Mouse (Mus musculus) adrenal gland, adult 18-20 months (tissue): Measurements from ENCODE around the gene Nalcn. TPM values are rescaled to one million over a fixed set of nuclear protein-coding genes. Genes with fewer than 3 reads are reported as not detected.
"Not testable (repeated sequence)": the region's sequence is repeated elsewhere in the genome, so short reads cannot be mapped to it uniquely, and the experiment has no call there.

ENCODE experiments used
- DNase-seq, 2 experiments: peaks; one replicate each; pipeline ENCODE4 v3.0.0; 2021 to 2022; ENCODE audit warnings: low spot score in 2 of 2
- long read RNA-seq, 2 experiments: library from polyadenylated mRNA; stranded (forward); transcript quantifications; one replicate each; pipeline ENCODE4 v2.0.0; 2021
- total RNA-seq, 2 experiments: library from RNA; stranded (reverse); gene quantifications; 1 replicate in 1 of 2; 2 replicates in 1 of 2; pipeline ENCODE4 v1.2.3; 2021

Nalcn gene
- total RNA-seq = 1 to 10 TPM; 6.5 to 7.2 TPM
- long read RNA-seq, experiment 1, full-length matches to known transcripts = 1 of 1 reads
- long read RNA-seq, experiment 1, partial matches to known transcripts = 0 of 1 reads
- long read RNA-seq, experiment 1, other reads (novel, unspliced or antisense) = 0 of 1 reads
- long read RNA-seq, experiment 2 = 0 reads

DNA sequence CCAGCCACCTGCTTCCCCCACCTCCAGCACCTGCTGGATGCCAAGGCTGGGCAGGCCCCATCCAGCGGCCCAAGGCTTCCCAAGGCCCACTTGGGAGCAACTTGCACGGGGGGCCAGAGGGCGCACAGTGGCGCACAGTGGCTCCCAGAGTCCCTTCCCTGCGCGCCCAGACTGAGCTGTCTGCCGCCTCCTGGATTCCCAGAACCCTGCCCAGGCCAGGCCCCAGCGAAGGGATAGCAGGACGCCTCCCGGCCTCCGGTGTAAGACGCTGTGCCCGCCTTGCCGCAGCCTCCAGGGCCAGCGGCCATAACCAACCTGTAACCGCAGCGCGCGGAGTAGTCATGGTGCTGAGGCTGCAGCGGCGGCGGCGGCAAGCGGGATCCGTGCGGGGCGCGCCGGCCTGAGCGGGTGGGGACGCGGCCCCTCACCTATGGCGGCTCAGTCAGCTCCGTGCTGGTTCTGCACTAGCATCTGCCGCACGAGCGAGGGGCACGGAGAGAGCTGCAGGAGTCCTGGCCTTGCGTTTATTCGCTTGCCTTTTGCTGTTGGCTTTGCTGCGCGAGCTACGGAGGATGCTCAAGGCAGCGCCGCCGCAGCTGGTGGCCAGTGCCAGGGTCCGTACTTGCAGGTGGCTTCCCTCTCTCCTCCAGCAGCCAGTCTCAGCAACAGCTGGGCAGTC lies at the start of gene Nalcn:
Gene Nalcn, minus strand, starts transcription at position 644 of the 679 bp plus-strand sequence.
- DNase-seq = peak; percentile 16 to 21

DNA sequence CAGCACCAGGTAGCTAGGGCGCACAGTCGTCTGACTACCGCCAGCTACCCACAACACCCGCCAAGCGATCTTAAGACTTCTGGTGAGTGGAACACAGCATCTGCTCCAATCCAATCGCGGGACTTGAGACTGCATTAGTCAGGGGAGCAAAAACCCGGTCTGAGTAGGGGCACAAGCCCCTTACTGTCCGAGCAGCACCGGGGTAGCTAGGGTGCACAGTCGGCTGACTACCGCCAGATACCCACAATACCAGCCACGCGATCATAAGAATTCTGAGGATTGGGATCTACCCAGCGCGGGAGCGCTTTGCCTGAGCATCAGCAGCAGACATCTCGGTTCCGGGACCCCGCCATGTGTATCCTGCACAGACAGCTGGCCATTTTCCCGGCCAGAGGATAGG lies 44.1 kb upstream of the Nalcn start:
- not testable (repeated sequence) for DNase-seq

DNA sequence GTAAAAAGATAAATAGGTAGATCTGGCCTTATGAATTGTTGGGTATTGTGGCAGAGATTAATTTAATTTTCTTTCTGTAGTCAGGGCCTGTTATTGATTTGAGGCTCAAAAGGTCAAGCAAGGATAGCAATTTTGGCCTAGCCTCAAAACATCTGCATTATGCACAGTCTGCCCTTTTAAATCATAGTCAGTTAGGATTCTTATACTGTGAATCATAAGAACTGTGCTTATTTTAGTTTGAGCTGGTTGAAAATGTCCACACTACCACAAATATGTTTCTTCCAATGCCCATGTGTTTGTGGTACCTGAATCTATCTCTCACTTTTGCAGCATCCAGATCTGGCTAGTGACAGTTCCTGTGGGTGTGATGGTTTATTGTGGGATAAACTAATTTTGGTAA lies 37.5 kb upstream of the Nalcn start:
- DNase-seq = no peak

DNA sequence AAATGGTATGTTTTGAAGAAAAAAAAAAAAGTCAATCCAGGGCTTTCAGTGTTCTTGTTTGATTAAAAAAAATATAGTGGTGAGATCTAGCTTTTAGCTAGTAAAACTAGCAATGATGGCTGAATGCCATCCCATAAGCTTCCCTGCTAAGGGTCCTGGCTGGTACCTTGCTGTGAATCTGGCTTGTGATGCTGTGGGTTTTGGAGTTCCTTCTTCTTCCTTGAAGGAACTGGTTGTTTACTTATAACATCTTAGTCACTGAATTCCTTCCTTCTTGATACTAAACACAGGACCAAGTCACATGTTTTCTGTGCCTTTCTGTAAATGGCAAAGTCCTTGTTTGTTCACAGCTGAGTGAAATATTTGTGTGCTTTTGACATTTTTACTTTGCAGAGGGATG lies 36.3 kb upstream of the Nalcn start:
- no peak for DNase-seq

DNA sequence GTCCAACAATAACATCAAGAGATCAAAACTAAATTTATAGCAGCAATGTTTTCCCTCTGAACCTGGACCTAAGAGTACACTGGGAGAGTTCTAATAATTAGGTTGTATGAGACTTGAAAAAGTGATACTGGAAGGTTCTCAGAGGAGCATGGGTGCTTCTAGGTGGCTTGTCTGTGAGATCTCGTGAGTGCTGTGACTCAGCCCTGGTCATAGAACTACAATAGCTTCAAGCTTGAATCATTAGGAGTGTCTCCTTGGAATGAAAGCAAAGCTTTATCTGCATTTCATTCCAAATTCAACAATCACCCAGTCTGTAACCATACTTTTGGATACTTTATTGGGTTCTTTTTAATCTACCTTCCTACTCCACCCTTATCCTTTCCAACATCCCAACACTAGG lies 35.4 kb upstream of the Nalcn start:
- DNase-seq = no peak

DNA sequence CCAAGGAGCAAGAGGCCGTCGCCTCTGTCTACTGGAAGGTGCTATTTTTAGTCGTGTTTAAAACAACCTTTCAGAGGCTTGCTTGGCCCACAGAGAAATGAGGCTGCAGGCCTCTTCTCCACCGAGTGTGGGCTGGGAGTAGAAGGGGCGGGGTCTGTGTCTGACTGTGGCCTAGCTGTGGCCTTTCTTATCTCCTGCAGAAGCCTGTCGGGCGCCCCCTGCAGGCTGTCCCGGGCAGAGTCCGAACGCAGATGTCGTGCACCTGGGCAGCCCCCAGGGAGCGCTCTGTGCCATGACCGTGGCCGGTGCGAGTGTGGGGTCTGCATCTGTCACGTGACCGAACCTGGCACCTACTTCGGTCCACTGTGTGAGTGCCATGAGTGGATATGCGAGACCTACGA lies 34.1 kb upstream of the Nalcn start:
- peak; percentile 23 to 34 for DNase-seq

DNA sequence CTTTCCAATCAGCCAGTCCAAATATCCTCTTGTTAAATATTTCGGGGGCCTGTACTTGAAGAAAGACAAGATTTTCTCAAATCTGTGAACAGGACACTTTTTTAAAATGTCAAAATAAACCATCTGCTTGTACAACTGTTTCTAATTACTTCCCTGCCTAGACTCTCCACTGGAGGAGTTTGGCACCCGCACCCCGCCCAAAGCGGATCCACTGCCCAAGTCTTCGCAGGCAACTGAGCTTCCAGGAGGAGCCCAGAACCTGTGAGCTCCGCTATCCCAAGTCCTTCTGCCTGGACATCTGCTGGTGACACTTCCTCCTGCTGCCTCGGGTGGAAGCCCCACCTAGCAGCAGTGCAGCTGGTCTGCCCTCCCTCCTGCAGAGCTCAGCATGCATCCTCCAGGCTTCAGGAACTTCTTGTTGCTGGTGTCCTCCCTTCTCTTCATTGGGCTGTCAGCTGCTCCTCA lies 33.0 kb upstream of the Nalcn start, which contains the start of gene Itgbl1:
Gene Itgbl1, plus strand, starts transcription at position 51 of the 465 bp plus-strand sequence.
- no peak for DNase-seq

DNA sequence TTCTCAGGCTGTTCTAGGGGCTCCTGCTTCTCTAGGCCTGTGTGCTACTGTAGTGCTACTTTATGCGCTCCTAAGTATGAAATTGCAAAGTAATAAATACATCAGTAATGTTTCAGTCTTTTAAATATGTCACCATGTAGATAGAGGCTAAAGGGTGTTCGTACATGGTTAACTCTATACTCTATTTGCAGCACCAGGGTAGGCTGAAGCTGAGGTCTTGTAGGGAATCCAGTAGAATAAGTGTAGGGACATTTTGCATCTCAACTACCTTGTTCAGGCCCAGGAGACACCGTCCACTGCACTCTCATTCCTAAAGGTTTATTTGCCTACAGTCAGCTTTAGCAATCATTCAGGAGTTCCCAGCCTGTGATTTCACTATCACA lies 227 bp upstream of the Nalcn start:
- DNase-seq = no peak

DNA sequence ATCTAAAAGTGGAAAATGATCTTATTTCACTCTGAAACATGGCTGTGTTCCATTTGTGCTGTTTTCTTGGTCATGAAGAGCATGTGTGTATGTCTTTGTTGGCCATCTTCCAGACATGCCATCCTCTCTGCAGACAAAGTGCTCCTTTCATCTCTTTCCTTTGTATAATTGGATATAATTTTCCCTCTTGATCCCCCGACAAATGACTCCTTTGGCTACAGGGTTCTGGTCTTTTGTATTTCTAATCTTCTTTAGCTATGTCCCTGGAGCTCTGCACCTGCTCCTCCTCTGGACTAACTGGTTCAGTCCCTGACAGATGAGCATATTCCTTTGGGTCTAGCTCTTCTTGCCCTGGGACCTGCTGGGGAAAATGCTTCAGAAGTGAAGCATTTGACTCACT lies 4.0 kb downstream of the Nalcn start:
- no peak for DNase-seq

DNA sequence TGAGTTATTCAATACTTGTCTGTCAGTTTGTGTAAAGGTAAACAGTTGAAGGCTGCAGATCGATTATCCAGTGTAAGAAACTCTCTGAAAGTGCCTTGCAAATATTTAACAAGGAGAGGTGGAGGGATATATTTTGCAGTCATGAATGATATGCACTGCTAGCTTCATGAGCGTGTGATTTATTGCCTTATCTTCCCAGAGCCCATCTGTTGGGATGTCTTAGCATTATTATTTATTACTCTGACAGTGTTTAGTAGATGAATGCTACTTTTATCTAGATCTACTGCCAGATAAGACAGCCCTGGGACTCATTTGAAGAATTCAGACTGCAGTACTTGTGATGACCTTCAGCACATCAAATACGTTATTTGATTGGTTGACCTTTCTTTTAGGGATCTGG lies 31.7 kb downstream of the Nalcn start:
- no peak for DNase-seq

DNA sequence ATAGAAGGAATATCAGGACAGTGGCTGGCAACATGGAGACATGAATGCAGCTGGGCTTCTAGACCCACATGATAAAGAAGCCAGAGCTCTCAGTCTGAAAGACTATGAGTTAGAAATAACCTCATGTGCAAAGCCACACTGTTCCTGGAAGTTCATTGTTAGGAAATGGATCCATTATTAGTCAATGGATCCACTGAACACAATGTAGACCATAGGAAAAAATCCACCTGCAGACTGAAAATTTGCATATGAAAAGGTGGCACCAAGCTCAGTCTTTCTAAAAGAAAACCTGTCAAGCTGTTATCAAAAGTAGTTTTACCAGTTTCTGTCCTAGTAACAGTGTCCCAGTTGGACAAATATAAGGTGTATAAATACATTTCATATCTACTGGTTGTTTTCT lies 39.5 kb downstream of the Nalcn start:
- DNase-seq = no peak

DNA sequence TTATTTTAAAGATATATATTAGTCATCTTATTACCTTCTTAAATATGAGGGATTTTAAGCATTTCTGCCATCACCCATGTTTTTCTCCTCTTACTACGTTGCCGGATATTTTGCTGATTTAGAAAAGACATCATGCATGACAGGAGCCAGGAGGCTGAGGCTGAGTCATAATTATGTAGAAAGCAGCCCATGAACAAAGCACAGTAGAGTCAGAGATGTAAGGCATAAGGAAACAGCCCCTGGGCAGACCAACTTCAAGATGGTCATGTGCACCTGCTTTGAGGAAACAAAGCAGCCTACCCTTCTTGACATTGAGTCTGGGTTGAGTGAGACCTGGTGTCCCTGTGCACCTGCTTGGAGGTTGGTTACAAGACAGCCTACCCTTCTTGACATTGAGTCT lies 44.5 kb downstream of the Nalcn start:
- DNase-seq = no peak

DNA sequence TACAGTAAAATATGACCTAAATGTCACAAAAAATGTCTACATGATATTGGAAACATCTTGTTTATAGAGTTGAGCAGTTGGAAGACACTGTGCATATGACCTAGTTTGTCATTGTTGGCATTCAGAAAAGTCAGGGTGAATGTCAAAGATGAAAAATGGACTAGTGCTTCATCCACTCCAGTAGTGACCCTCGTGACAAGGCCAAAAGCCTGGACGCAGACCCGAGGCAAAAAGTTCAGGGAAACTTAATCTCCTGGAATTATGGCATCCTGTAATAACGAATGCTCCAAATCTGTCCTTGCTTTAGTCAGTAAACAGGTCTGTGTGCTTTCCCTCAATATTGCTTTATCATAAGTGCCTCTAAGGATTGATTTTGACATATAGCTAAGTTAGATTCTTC lies 51.6 kb downstream of the Nalcn start:
- DNase-seq = no peak

DNA sequence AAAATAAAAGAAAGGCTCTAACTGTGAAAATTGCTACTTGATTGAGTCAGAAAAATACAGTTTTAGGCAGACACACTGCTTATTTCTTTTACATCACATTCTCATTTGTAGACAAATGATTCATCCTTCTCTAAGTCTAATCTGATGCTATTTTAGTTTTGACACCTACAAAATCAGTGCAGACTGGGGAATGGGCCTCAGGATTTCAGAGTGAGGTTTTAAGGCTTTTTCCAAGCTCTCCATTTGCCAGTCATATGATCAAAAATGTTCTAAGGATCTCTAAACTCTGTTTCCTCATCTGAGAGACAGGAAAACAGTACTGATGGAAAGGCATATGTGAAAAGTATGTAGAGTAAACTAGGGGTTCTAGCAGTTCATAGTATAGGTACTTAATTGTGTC lies 52.0 kb downstream of the Nalcn start:
- no peak for DNase-seq

DNA sequence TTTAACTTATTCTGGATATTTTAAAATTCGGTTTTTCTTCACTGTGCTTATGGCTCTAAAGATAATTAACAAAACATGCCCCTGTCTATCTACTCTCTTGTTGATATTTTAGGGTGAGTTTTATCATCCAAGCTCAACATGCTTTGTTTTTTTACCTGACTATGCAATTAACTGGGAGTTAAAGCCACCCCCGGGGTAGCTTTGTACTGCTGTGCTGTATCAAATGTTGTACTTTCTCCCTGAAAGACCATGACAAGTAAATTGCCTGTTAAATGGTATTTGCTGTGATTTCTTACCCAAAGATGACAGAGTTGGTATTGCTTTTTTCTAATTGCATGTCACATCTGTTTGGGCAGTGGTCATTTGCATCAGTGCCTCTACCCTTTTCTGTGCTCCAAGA lies 60.3 kb downstream of the Nalcn start:
- DNase-seq = no peak

DNA sequence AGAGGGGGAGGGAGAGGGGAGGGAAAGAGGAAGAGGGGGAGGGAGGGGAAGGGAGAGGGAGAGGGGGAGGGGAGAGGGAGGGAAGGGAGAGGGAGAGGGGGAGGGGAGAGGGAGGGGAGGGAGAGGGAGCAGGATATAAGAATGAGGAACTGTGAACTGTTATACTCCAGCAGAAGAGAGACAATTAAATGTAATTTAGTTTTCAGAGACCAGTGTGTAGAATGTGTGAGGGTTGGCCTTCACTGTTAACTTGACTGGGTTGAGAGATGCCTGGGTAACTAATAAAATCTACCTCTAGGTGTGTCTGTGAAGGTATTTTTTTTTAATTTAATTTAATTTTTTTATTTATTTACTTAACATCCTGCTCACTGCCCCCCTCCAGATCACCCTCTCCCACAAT lies 71.4 kb downstream of the Nalcn start:
- DNase-seq = no peak

DNA sequence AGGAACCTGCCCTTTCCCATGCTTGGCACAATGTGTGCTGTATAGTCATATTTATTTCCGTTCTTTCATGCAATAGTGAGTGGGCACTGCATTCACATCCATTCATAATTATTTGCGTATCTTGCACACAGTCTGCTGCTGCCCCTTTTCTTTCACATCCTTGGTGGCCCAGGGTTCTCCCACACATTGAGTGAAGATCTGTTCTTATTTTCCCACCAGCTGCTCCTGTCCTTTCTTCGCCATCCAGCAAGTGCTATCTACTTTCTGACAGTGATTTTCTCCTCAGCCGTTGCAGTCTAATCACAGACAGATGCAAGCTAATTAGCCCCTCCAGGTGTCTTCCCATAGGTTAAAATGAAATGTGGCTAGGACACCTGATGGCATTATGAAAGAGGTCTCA lies 72.0 kb downstream of the Nalcn start:
- DNase-seq = no peak

DNA sequence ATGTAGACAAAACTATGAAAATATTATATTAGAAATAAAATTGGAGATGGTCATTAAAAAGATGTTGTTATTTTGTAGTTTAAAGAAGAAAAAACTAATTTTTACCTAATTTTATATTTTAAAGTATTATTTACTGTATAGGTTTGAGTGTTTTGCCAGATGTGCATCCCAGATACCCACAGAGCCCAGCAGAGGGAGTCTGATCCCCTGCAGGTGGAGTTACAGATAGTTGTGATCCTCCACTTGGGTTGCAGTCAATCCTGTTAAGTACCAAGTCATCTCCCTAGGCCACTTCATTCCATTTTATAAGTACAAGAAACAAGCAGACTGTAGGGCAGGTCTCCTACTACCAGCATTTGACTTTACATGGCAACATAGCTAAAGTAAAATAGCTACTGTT lies 84.6 kb downstream of the Nalcn start:
- DNase-seq = no peak

DNA sequence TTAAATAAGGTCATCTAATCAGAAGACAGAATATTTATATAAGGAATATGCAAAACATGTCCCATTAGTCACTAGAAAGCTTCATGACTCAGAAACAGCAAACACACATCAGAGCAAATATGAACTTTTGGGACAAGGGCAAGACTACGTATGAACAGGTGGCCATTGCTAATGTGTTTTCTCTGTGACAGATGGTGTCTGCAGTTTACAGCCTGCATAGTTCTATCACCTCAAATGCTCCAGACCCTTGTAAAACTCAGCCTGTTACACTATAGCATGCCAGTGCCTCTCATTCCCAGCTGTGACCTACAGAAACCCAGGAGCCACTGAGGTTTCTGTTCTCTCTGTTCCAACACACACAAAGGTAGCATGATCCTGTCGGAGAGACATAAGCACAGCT lies 91.3 kb downstream of the Nalcn start:
- no peak for DNase-seq

DNA sequence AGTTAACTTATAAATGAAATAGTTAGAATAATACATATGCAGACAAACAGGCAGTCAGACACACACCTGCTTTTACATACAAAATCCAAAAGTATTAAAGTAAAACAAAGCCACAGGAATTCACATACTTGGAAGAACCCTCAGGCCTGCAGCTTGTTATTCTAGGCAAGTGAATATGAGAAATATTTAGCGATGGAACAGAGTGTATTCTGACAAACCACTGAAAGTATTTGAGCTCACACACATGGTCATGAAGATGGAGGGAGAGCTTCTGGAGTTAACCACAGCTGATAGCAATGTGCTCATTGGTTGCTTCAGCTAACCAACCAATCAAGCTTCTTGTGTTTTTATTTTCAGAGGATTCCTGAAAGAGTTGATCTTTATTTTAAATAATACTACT lies 93.9 kb downstream of the Nalcn start:
- DNase-seq = no peak

DNA sequence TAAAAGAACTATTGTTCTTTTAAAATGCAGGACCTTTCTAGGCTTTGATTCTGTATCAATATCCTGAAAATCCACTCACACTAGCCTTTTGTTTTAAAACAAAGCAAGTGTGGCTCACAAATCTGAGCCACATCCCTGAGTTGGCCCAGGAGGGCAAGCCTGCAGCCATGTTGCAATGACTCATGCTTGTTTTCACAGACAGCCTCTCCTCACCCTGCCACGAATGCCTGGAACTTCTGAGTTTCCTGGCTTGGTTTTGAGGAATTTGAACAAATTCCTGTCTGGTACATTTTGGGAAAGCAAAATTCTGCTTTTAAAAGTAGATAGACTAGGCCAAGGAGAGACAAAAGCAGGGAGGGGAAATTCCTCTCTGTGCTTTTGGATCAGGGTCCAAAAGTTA lies 95.7 kb downstream of the Nalcn start:
- no peak for DNase-seq

DNA sequence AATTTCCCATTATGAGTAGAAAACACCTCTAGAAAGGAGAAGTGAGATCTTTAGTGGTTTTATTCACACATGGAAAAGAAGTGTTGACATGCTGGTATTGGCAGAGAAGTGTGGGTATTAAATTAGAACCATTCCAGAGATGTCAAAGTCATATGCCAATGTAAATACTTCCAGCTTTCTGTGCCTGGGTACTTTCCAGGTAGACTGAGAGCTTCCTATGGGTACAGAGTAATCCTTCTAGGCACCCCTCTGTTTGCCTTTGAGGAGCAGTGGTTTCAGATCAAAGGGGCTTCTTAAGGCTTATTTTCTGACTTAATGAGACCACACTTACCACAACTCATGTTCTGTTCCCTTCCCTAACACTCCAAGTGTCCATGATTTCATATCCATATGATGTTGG lies 97.8 kb downstream of the Nalcn start:
- no peak for DNase-seq
